Mouse (Mus musculus) intestine, postnatal 0 days (tissue): ENCODE data around the gene Kcnc4. TPM values are rescaled to one million over a fixed set of nuclear protein-coding genes. Genes with fewer than 3 reads are reported as not detected.

Experiments used
- ATAC-seq: fragments of 200-750 bp; cut with Nextera tagmentation; 2 replicates; pipeline ENCODE4 v1.8.0; 2017; ENCODE audit warnings: mild to moderate bottlenecking, moderate TSS enrichment, moderate library complexity
- H3K27ac ChIP-seq: fragments of 300-500 bp; sonication (generic); 2 replicates; pipeline ENCODE4 v1.5.1; 2014; ENCODE audit warnings: mild to moderate bottlenecking, low read depth, low read length, moderate library complexity
- H3K27me3 ChIP-seq: fragments of 300-500 bp; sonication (generic); replicated peaks from 2 replicates; pipeline ENCODE4 v1.6.1; 2014; ENCODE audit warnings: low read length, mixed read lengths; ENCODE audit not compliant: control insufficient read depth, insufficient read depth
- H3K36me3 ChIP-seq: fragments of 300-500 bp; sonication (generic); 2 replicates; pipeline ENCODE4 v1.6.1; 2014; ENCODE audit warnings: mild to moderate bottlenecking, moderate library complexity; ENCODE audit not compliant: control insufficient read depth, insufficient read depth
- H3K4me1 ChIP-seq: fragments of 300-500 bp; sonication (generic); replicated peaks from 2 replicates; pipeline ENCODE4 v1.6.1; 2014; ENCODE audit warnings: antibody characterized with exemption, low read length, mixed read lengths; ENCODE audit not compliant: control insufficient read depth, insufficient read depth
- H3K4me2 ChIP-seq: fragments of 300-500 bp; sonication (generic); replicated peaks from 2 replicates; pipeline ENCODE4 v1.6.1; 2014; ENCODE audit warnings: low read depth, mild to moderate bottlenecking, moderate library complexity
- H3K4me3 ChIP-seq: fragments of 300-500 bp; sonication (generic); 2 replicates; pipeline ENCODE4 v1.5.1; 2014; ENCODE audit warnings: low read depth, low read length
- H3K9ac ChIP-seq: fragments of 300-500 bp; sonication (generic); 2 replicates; pipeline ENCODE4 v1.6.1; 2014; ENCODE audit warnings: mild to moderate bottlenecking, low read depth, low read length
- H3K9me3 ChIP-seq: fragments of 300-500 bp; sonication (generic); 2 replicates; pipeline ENCODE4 v1.6.1; 2016; ENCODE audit warnings: mixed run types; ENCODE audit not compliant: control insufficient read depth
- CTCF ChIP-seq: sonication (generic); IDR thresholded peaks from 2 replicates; pipeline ENCODE4 v1.5.1; 2016; ENCODE audit warnings: low read depth, mild to moderate bottlenecking, control low read depth, antibody characterized with exemption, moderate library complexity
- WGBS: fragments of 180-500 bp; shearing (Covaris S2); extraction: QIAGEN DNeasy Blood & Tissue Kit; methylation state at CpG from one replicate; pipeline ENCODE4 v1.1.7; 2014; 5-methylcytosine and 5-hydroxymethylcytosine counted together
- polyA plus RNA-seq: library from polyadenylated mRNA; unstranded; fragments of >200 nt; fragmentation: Nextera tagmentation; extraction: Ambion mirVana; gene quantifications from 2 replicates; pipeline ENCODE4 v1.2.1, GENCODE M21; 2015

Gene Kcnc4
- polyA plus RNA-seq, 1 experiment from 2014 or later, result 0.07 TPM

GRCm38 (mm10) chr3:107443866-107444265 lies 15.5 kb downstream of the Kcnc4 start:
- no peak overlapping the region for H3K4me2 ChIP-seq
- no peak for ATAC-seq
- H3K9ac ChIP-seq, result no peak overlapping the region
- WGBS, result 71% methylated on average over 5 of the region's 5 CpGs
- no peak for TF ChIP-seq CTCF
- H3K9me3 ChIP-seq, result no peaks in the 10 kb centered on the region
- H3K4me3 ChIP-seq, result no peak overlapping the region
- H3K4me1 ChIP-seq, result no peaks in the 10 kb centered on the region
- H3K36me3 ChIP-seq, result no peaks in the 10 kb centered on the region
- H3K27me3 ChIP-seq, result no peaks in the 10 kb centered on the region
- no peak overlapping the region for H3K27ac ChIP-seq

GRCm38 (mm10) chr3:107442191-107442590 lies 17.2 kb downstream of the Kcnc4 start:
- Histone ChIP-seq H3K4me3 (no peak overlapping the region), H3K27ac (no peak overlapping the region), H3K4me1 (no peaks in the 10 kb centered on the region), H3K4me2 (no peak overlapping the region), H3K36me3 (no peaks in the 10 kb centered on the region), H3K9me3 (no peaks in the 10 kb centered on the region), H3K27me3 (no peaks in the 10 kb centered on the region), H3K9ac (no peak overlapping the region)
- ATAC-seq, result no peak
- TF ChIP-seq CTCF, result no peak
- WGBS, result 79% methylated on average over 11 of the region's 11 CpGs

DNA sequence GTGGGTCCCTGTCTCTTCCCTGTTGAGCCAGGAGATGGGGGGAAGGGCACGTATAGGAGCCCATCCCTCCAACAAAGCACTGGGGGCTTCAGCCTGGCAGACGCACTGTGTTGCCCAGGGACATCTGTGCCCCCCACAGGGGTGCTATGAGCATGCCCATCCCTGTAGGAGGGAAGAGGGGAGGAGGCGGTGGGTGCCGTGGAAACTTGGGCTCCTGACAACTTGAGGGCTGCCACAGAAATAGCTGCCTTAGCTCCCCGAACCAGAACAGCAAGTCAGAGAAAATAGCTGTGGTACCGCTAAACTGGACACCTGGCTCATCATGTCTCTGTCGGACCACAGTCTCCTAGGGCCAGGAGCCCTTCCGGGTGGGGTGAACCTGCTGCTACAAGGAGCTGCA lies 18.0 kb downstream of the Kcnc4 start:
- H3K27me3 ChIP-seq, result no peaks in the 10 kb centered on the region
- H3K9ac ChIP-seq, result no peak overlapping the region
- H3K4me3 ChIP-seq, result no peak overlapping the region
- H3K4me2 ChIP-seq, result no peak overlapping the region
- no peak for ATAC-seq
- H3K36me3 ChIP-seq, result no peaks in the 10 kb centered on the region
- WGBS, result 85% methylated on average over 8 of the region's 8 CpGs
- no peak for TF ChIP-seq CTCF
- H3K4me1 ChIP-seq, result no peaks in the 10 kb centered on the region
- H3K9me3 ChIP-seq, result no peaks in the 10 kb centered on the region
- no peak overlapping the region for H3K27ac ChIP-seq

DNA sequence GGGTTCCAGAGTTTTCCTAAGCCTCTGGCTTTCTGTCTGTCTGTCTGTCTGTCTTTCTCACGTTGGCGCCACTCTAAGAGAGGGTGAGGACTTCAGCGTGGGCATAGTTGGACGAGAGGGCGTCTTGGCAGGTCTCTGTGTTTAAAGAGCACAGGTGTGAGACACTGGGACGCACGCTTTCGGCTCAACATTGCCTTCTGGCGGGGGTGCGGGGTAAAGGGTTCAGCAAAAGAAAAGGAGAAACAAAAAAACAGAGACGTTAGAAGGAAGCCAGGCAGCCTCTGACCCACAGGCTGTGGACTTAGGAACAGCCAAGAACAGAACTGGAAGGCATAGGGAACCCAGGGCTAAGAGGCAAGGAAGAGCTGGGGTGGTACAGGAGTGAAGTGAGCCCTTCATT lies 20.1 kb downstream of the Kcnc4 start:
- no peak overlapping the region for H3K27ac ChIP-seq
- whole genome bisulfite sequencing, result 88% methylated on average over 11 of the region's 11 CpGs
- no peaks in the 10 kb centered on the region for H3K36me3 ChIP-seq
- no peaks in the 10 kb centered on the region for H3K27me3 ChIP-seq
- H3K9me3 ChIP-seq, result no peaks in the 10 kb centered on the region
- no peak overlapping the region for H3K4me3 ChIP-seq
- H3K4me2 ChIP-seq, result no peak overlapping the region
- no peak for TF ChIP-seq CTCF
- no peak overlapping the region for H3K9ac ChIP-seq
- no peak for ATAC-seq
- no peaks in the 10 kb centered on the region for H3K4me1 ChIP-seq

DNA sequence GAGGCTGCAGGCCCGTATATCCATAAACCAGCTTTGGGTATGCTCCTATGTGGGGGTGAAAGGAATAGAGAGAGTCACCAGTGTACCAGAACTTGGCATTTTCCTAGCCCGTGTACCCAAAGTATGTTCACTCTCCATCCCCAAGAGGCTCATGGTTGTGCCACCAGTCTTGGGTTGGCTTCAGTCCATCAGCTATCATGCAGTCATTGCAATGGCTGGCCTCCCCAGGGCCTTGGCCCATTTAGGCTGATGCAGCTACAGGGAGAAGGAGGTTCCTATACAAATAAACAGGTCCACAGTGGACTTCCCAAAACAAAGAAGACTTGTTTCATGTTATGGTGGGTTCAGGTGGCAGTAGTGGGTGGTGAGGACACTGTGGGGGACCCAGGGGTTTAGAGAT lies 21.7 kb downstream of the Kcnc4 start:
- no peak for ATAC-seq
- Histone ChIP-seq H3K4me1 (no peaks in the 10 kb centered on the region), H3K4me2 (no peak overlapping the region), H3K4me3 (no peak overlapping the region), H3K27ac (no peak overlapping the region), H3K9me3 (no peaks in the 10 kb centered on the region), H3K27me3 (no peaks in the 10 kb centered on the region), H3K9ac (no peak overlapping the region), H3K36me3 (no peaks in the 10 kb centered on the region)
- TF ChIP-seq CTCF, result no peak
- 91% methylated on average over 2 of the region's 2 CpGs for WGBS

GRCm38 (mm10) chr3:107436434-107436833 lies 22.9 kb downstream of the Kcnc4 start:
- no peak for ATAC-seq
- no peaks in the 10 kb centered on the region for H3K4me1 ChIP-seq
- no peaks in the 10 kb centered on the region for H3K27me3 ChIP-seq
- H3K4me2 ChIP-seq, result no peak overlapping the region
- no peaks in the 10 kb centered on the region for H3K9me3 ChIP-seq
- no peaks in the 10 kb centered on the region for H3K36me3 ChIP-seq
- no peak overlapping the region for H3K27ac ChIP-seq
- TF ChIP-seq CTCF, result no peak
- no peak overlapping the region for H3K4me3 ChIP-seq
- H3K9ac ChIP-seq, result no peak overlapping the region
- WGBS, result 49% methylated on average over 6 of the region's 6 CpGs

- no peaks in the 10 kb centered on the region for H3K27me3 ChIP-seq
- no peaks in the 10 kb centered on the region for H3K9me3 ChIP-seq
- no peak overlapping the region for H3K4me2 ChIP-seq
- no peak overlapping the region for H3K9ac ChIP-seq
- no peak overlapping the region for H3K27ac ChIP-seq
- H3K36me3 ChIP-seq, result no peaks in the 10 kb centered on the region
- no peak overlapping the region for H3K4me3 ChIP-seq
- no peak for TF ChIP-seq CTCF
- no peak for ATAC-seq
- 49% methylated on average over 9 of the region's 9 CpGs for WGBS
- no peaks in the 10 kb centered on the region for H3K4me1 ChIP-seq
Observed at GRCm38 (mm10) chr3:107433614-107434013, 25.7 kb downstream of the Kcnc4 start.
